Mouse (Mus musculus): ENCODE results near the gene Cdh23. TPM values are rescaled to one million over a fixed set of nuclear protein-coding genes. Genes with fewer than 3 reads are reported as not detected.

The Cdh23 gene
- polyA plus RNA-seq, 1 experiment from 2014 or later, result 0.06 TPM

Other genes starting within 250 kb of the Cdh23 start
- 5.6 and 6.8 TPM in 2 replicates for gene Slc29a3, start 56.3 kb upstream of the Cdh23 start, polyA plus RNA-seq (2016; fragmentation: Nextera tagmentation; extraction: Ambion mirVana)
- 18.4 and 18.7 TPM in 2 replicates for gene Unc5b, start 135.1 kb upstream of the Cdh23 start, polyA plus RNA-seq (2016; fragmentation: Nextera tagmentation; extraction: Ambion mirVana)

Measured in heart, embryonic 12.5 days (tissue).